Mouse (Mus musculus) liver, embryonic 14.5 days (tissue): ENCODE data around the gene Csad. TPM values are rescaled to one million over a fixed set of nuclear protein-coding genes. Genes with fewer than 3 reads are reported as not detected.
"Not testable (repeated sequence)": the region's sequence is repeated elsewhere in the genome, so short reads cannot be mapped to it uniquely, and the experiment has no call there.

ENCODE experiments used
- ATAC-seq: fragments of 200-750 bp; cut with Nextera tagmentation; 2 replicates; pipeline ENCODE4 v1.8.0; 2017; ENCODE audit warnings: moderate number of reproducible peaks, mild to moderate bottlenecking, moderate library complexity; ENCODE audit not compliant: insufficient read depth
- DNase-seq, 3 experiments: peaks; one replicate each; pipeline ENCODE4 v3.0.0-alpha.2; 2012 to 2013; ENCODE audit warnings: low read depth in 3 of 3, low spot score in 3 of 3
- H3K27ac ChIP-seq: fragments of 300-500 bp; sonication (generic); 2 replicates; pipeline ENCODE4 v1.5.1; 2014; ENCODE audit warnings: moderate library complexity, mild to moderate bottlenecking, control low read depth, inconsistent platforms
- H3K27me3 ChIP-seq: fragments of 300-500 bp; sonication (generic); 2 replicates; pipeline ENCODE4 v1.6.1; 2014; ENCODE audit warnings: mild to moderate bottlenecking, low read length, moderate library complexity; ENCODE audit not compliant: control insufficient read depth, insufficient read depth
- H3K36me3 ChIP-seq: fragments of 300-500 bp; sonication (generic); replicated peaks from 2 replicates; pipeline ENCODE4 v1.6.1; 2014; ENCODE audit warnings: low read depth; ENCODE audit not compliant: control insufficient read depth, insufficient read depth
- H3K4me1 ChIP-seq, 2 experiments: fragments of 200-500 bp in 1 of 2; fragments of 300-500 bp in 1 of 2; sonication (generic) in 1 of 2; replicated peaks; 2 replicates each; pipeline ENCODE4 v1.6.1; 2012 to 2014; ENCODE audit warnings: antibody characterized with exemption in 1 of 2, inconsistent platforms in 1 of 2, low read length in 1 of 2; ENCODE audit not compliant: control insufficient read depth in 2 of 2, insufficient read depth in 2 of 2
- H3K4me2 ChIP-seq: fragments of 300-500 bp; sonication (generic); 2 replicates; pipeline ENCODE4 v1.6.1; 2014; ENCODE audit warnings: low read depth, mild to moderate bottlenecking, control low read depth, moderate library complexity
- H3K4me3 ChIP-seq, 2 experiments: fragments of 200-500 bp in 1 of 2; fragments of 300-500 bp in 1 of 2; sonication (generic) in 1 of 2; 2 replicates each; pipeline ENCODE4 v1.5.1; 2012 to 2014; ENCODE audit warnings: low read depth in 2 of 2, low read length in 2 of 2, mild to moderate bottlenecking in 2 of 2, control low read depth in 1 of 2, inconsistent platforms in 1 of 2, moderate library complexity in 1 of 2; ENCODE audit not compliant: insufficient read depth in 1 of 2
- H3K9ac ChIP-seq: fragments of 300-500 bp; sonication (generic); replicated peaks from 2 replicates; pipeline ENCODE4 v1.6.1; 2014; ENCODE audit warnings: mild to moderate bottlenecking, control low read depth, moderate library complexity
- H3K9me3 ChIP-seq: fragments of 300-500 bp; sonication (generic); 2 replicates; pipeline ENCODE4 v1.6.1; 2016; ENCODE audit warnings: low read length, mixed read lengths; ENCODE audit not compliant: control insufficient read depth
- CTCF ChIP-seq: IDR thresholded peaks from 2 replicates; pipeline ENCODE4 v1.5.1; 2016; ENCODE audit warnings: antibody characterized with exemption, low read depth, control low read depth
- EP300 ChIP-seq: IDR thresholded peaks from 2 replicates; pipeline ENCODE4 v1.6.1; 2016; ENCODE audit warnings: antibody characterized with exemption, low read depth
- WGBS: fragments of 180-500 bp; shearing (Covaris S2); extraction: QIAGEN DNeasy Blood & Tissue Kit; methylation state at CpG from one replicate; pipeline ENCODE4 v1.1.7; 2014; ENCODE audit not compliant: insufficient replicate concordance; 5-methylcytosine and 5-hydroxymethylcytosine counted together
- polyA plus RNA-seq, 2 experiments: library from polyadenylated mRNA; depleted of rRNA in 1 of 2; stranded (reverse) in 1 of 2; unstranded in 1 of 2; fragments of >200 nt; fragmentation: Nextera tagmentation in 1 of 2; extraction: Ambion mirVana in 1 of 2; gene quantifications; 2 replicates each; pipeline versions ENCODE4 v1.2.1 to v1.2.3; 2012 to 2014

Gene Csad
- polyA plus RNA-seq, 2 experiments: 17.9 to 24.0 TPM

GRCm38 (mm10) chr15:102233896-102234295 is 29.4 kb upstream of the Csad start:
- Histone ChIP-seq H3K4me2 (no peak overlapping the region), H3K4me1 (peaks cover 21 to 36% of the 10 kb centered on the region in 2 experiments), H3K27ac (no peak overlapping the region), H3K9me3 (no peaks in the 10 kb centered on the region), H3K27me3 (no peaks in the 10 kb centered on the region), H3K9ac (no peak overlapping the region), H3K4me3 (no peak overlapping the region), H3K36me3 (no peaks in the 10 kb centered on the region)
- WGBS: 4% methylated on average over 2 of the region's 2 CpGs
- TF ChIP-seq CTCF (no peak), EP300 (no peak)
- no peak for DNase-seq
- ATAC-seq: no peak

GRCm38 (mm10) chr15:102232764-102233163 is 28.2 kb upstream of the Csad start:
- ATAC-seq: no peak
- Histone ChIP-seq H3K9ac (no peak overlapping the region), H3K9me3 (no peaks in the 10 kb centered on the region), H3K4me3 (no peak overlapping the region), H3K36me3 (no peaks in the 10 kb centered on the region), H3K27ac (no peak overlapping the region), H3K4me2 (no peak overlapping the region), H3K27me3 (no peaks in the 10 kb centered on the region), H3K4me1 (peaks cover 21 to 36% of the 10 kb centered on the region in 2 experiments)
- TF ChIP-seq CTCF: no peak
- TF ChIP-seq EP300: no peak
- no peak for DNase-seq
- 75% methylated on average over 7 of the region's 7 CpGs for WGBS

GRCm38 (mm10) chr15:102231748-102232147 is 27.2 kb upstream of the Csad start, which contains the start of gene Itgb7:
Itgb7 (minus strand) TSS chr15:102231944.
- Histone ChIP-seq H3K4me2 (peak within 1 kb of the TSS; percentile 49), H3K4me3 (peak within 1 kb of the TSS; percentile 29 to 55), H3K9ac (peak within 1 kb of the TSS; percentile 48), H3K36me3 (no peaks in the 10 kb centered on the region), H3K27ac (no peak within 1 kb of the TSS), H3K27me3 (no peaks in the 10 kb centered on the region), H3K4me1 (peaks cover 21 to 36% of the 10 kb centered on the region in 2 experiments), H3K9me3 (no peaks in the 10 kb centered on the region)
- WGBS: under 1% methylated on average over 6 of the region's 6 CpGs
- peak; percentile 91 for ATAC-seq
- DNase-seq: peak in 1 of 3 experiments; percentile 33
- TF ChIP-seq CTCF (no peak), EP300 (peak; percentile 43; the same call in 1 of the 2 replicates)

- H3K4me2 ChIP-seq: peak overlapping the region; percentile 49; the same call in 1 of the 2 replicates
These were observed 26.1 kb upstream of the Csad start for GRCm38 (mm10) chr15:102230408-102231321.

GRCm38 (mm10) chr15:102225619-102226018 is 21.1 kb upstream of the Csad start:
- H3K4me3 ChIP-seq: not testable (repeated sequence)

More at GRCm38 (mm10) chr15:102230408-102231321, 26.1 kb upstream of the Csad start:
- Histone ChIP-seq H3K4me3 (peak overlapping the region in 1 of 2 experiments; percentile 55; a peak in 3 of 4 replicates), H3K9me3 (no peaks in the 10 kb centered on the region), H3K9ac (no peak overlapping the region; the same call in 1 of the 2 replicates), H3K36me3 (no peaks in the 10 kb centered on the region), H3K4me1 (peaks cover 21 to 38% of the 10 kb centered on the region in 2 experiments), H3K27ac (no peak overlapping the region), H3K27me3 (no peaks in the 10 kb centered on the region)
- DNase-seq (no peak), ATAC-seq (no peak)
- TF ChIP-seq EP300 (no peak), CTCF (no peak)
- 70% methylated on average over 17 of the region's 17 CpGs for WGBS

More at GRCm38 (mm10) chr15:102225619-102226018, 21.1 kb upstream of the Csad start:
- not testable (repeated sequence) for H3K27ac ChIP-seq, DNase-seq, H3K36me3 ChIP-seq, ATAC-seq, H3K9me3 ChIP-seq, H3K9ac ChIP-seq, H3K27me3 ChIP-seq
- WGBS: 18% methylated on average over 6 of the region's 6 CpGs
- Histone ChIP-seq H3K4me2 (peak overlapping the region; percentile 82), H3K4me1 (peaks cover 3 to 14% of the 10 kb centered on the region in 2 experiments)
